Comparison of ENCODE assay signal across 13 mouse cellular contexts in the genomic region with DNA sequence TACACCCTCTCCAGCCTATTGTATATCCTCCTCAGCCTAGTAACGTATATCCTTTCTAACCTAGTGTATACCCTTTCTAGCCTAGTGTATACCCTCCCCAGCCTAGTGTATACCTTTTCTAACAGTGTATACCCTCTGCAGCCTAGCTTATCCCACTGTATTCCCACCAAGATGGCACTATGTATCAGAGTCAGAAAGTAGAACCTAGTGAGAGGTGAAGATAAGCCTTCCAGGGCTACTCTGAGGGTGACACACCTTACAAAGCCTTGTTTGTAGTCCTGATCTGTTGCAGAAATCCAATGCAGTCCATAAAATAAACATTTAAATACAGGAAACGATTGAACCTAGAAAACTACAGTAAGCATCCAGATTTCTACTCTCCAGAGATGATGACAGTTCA. TPM values are rescaled to one million over a fixed set of nuclear protein-coding genes. Genes with fewer than 3 reads are reported as not detected.
"Had no signal": no experiment of that assay in that cellular context is flagged by ENCODE, and none has a peak within 500 bp of the region (broad histone marks: within the 10 kb centered on the region; RNA-seq: fewer than 3 reads in every experiment).

No protein-coding gene starts in this region.

- DNase-seq: kidney, adult 8-10 months; kidney, postnatal 25 days; lung, embryonic 14.5 days; lung, postnatal 10 days; lung, postnatal 4 days; right cerebral cortex, adult 18-20 months; spleen, adult 18-20 months; thymus, postnatal 4 days had no signal

- ATAC-seq: midbrain, embryonic 16.5 days had no signal

- H3K27ac ChIP-seq: left cerebral cortex, adult 2 months; limb, embryonic 15.5 days; midbrain, embryonic 10.5 days had no signal

- H3K4me2 ChIP-seq: limb, embryonic 15.5 days; lung, embryonic 14.5 days had no signal

- H3K9me3 ChIP-seq: limb, embryonic 15.5 days; midbrain, embryonic 10.5 days had no signal

- H3K36me3 ChIP-seq: limb, embryonic 15.5 days; midbrain, embryonic 10.5 days had no signal

- H3K4me3 ChIP-seq: left cerebral cortex, adult 2 months; limb, embryonic 15.5 days; midbrain, embryonic 10.5 days had no signal

- H3K9ac ChIP-seq: limb, embryonic 15.5 days; lung, embryonic 14.5 days had no signal

- H3K27me3 ChIP-seq: limb, embryonic 15.5 days had no signal

RNA-seq across cellular contexts. Expression of a gene that starts 12.4 kb away (rescaled TPM):
- total RNA-seq: megakaryocyte, adult 5-6 weeks had no signal
